Mouse (Mus musculus) spleen, adult 2 months (tissue): ENCODE measurements around the gene Dync1i2.

ENCODE experiments used
- CTCF ChIP-seq: fragments of 200-500 bp; IDR thresholded peaks from 2 replicates; pipeline ENCODE4 v1.5.1; 2011; ENCODE audit warnings: mild to moderate bottlenecking, inconsistent platforms; ENCODE audit not compliant: insufficient read depth, insufficient read length, insufficient replicate concordance; ENCODE audit errors: extremely low read depth
- POLR2A ChIP-seq: fragments of 200-500 bp; IDR thresholded peaks from 2 replicates; pipeline ENCODE4 v1.6.1; 2011; ENCODE audit warnings: low read depth, low read length, inconsistent platforms

- no peak for TF ChIP-seq CTCF
- no peak for TF ChIP-seq POLR2A
Measured at GRCm38 (mm10) chr2:71278791-71279775, 67.6 kb downstream of the Dync1i2 start.
